Mouse (Mus musculus): ENCODE measurements around the gene Psmd14.

Psmd14 gene

GRCm38 (mm10) chr2:61711108-61712040 is at the start of gene Psmd14:
TSS of gene Psmd14 (plus strand) at chr2:61711694.
- peak; percentile 91 for DNase-seq (ENCODE audit: low spot score)

GRCm38 (mm10) chr2:61662833-61663232 is 48.7 kb upstream of the Psmd14 start:
- DNase-seq (ENCODE audit: low spot score): no peak

GRCm38 (mm10) chr2:61663573-61664241 is 47.8 kb upstream of the Psmd14 start:
- no peak for DNase-seq (ENCODE audit: low spot score)

GRCm38 (mm10) chr2:61667420-61667819 is 44.1 kb upstream of the Psmd14 start:
- no peak for DNase-seq (ENCODE audit: low spot score)

GRCm38 (mm10) chr2:61668260-61668659 is 43.2 kb upstream of the Psmd14 start:
- DNase-seq (ENCODE audit: low spot score): no peak

GRCm38 (mm10) chr2:61674555-61674954 is 36.9 kb upstream of the Psmd14 start:
- no peak for DNase-seq (ENCODE audit: low spot score)

- no peak for DNase-seq (ENCODE audit: low spot score)
Observed at GRCm38 (mm10) chr2:61681572-61681971, 29.9 kb upstream of the Psmd14 start.

GRCm38 (mm10) chr2:61686533-61686932 is 25.0 kb upstream of the Psmd14 start:
- DNase-seq (ENCODE audit: low spot score): no peak

GRCm38 (mm10) chr2:61689086-61689485 is 22.4 kb upstream of the Psmd14 start:
- DNase-seq (ENCODE audit: low spot score): no peak

GRCm38 (mm10) chr2:61709570-61709969 is 1.9 kb upstream of the Psmd14 start:
- DNase-seq (ENCODE audit: low spot score): no peak

GRCm38 (mm10) chr2:61712526-61712925 is 1.0 kb downstream of the Psmd14 start:
- DNase-seq (ENCODE audit: low spot score): no peak

GRCm38 (mm10) chr2:61722401-61722982 is 11.0 kb downstream of the Psmd14 start:
- no peak for DNase-seq (ENCODE audit: low spot score)

GRCm38 (mm10) chr2:61732802-61733486 is 21.4 kb downstream of the Psmd14 start:
- DNase-seq (ENCODE audit: low spot score): no peak

- DNase-seq (ENCODE audit: low spot score): no peak
Observed at GRCm38 (mm10) chr2:61734175-61734574, 22.7 kb downstream of the Psmd14 start.

- DNase-seq (ENCODE audit: low spot score): no peak
Observed at GRCm38 (mm10) chr2:61746051-61746450, 34.6 kb downstream of the Psmd14 start.

- no peak for DNase-seq (ENCODE audit: low spot score)
Observed at GRCm38 (mm10) chr2:61746580-61746979, 35.1 kb downstream of the Psmd14 start.

GRCm38 (mm10) chr2:61747411-61747810 is 35.9 kb downstream of the Psmd14 start:
- DNase-seq (ENCODE audit: low spot score): no peak

- DNase-seq (ENCODE audit: low spot score): no peak
Observed at GRCm38 (mm10) chr2:61750702-61751101, 39.2 kb downstream of the Psmd14 start.

- DNase-seq (ENCODE audit: low spot score): no peak
Observed at GRCm38 (mm10) chr2:61751286-61751685, 39.8 kb downstream of the Psmd14 start.

- DNase-seq (ENCODE audit: low spot score): no peak
Observed at GRCm38 (mm10) chr2:61752362-61752761, 40.9 kb downstream of the Psmd14 start.

GRCm38 (mm10) chr2:61754989-61755388 is 43.5 kb downstream of the Psmd14 start:
- DNase-seq (ENCODE audit: low spot score): no peak

- DNase-seq (ENCODE audit: low spot score): no peak
Observed at GRCm38 (mm10) chr2:61759234-61759855, 47.9 kb downstream of the Psmd14 start.
